Mouse (Mus musculus): ENCODE results near the gene Rad51b. TPM values are rescaled to one million over a fixed set of nuclear protein-coding genes. Genes with fewer than 3 reads are reported as not detected.

The Rad51b gene
- total and polyA plus RNA-seq, 3 experiments, result 1.6 to 45.5 (median 22.0) TPM

- no peaks in the 10 kb centered on the region for H3K27me3 ChIP-seq (ENCODE audit: insufficient read depth, low read length)
- H3K4me1 ChIP-seq (ENCODE audit: insufficient read depth, low read depth, low read length), result no peaks in the 10 kb centered on the region
- ATAC-seq (ENCODE audit: extremely low read depth, insufficient number of reproducible peaks, low FRiP score, poor library complexity, severe bottlenecking), result no peak
- H3K9me3 ChIP-seq (replicated peaks), result no peaks in the 10 kb centered on the region; the same call in 1 of the 2 replicates
- no peak overlapping the region for H3K4me3 ChIP-seq (ENCODE audit: low read depth, low read length)
- no peaks in the 10 kb centered on the region for H3K36me3 ChIP-seq (replicated peaks)
- no peak for DNase-seq (ENCODE audit: low spot score)
- no peak for TF ChIP-seq TAL1 (conservative IDR thresholded peaks at IDR 0.05; ENCODE audit: low read depth, low read length)
These were observed 181.7 kb downstream of the Rad51b start for GRCm38 (mm10) chr12:79478816-79479215.

- Histone ChIP-seq H3K4me3 (ENCODE audit: low read depth, low read length) (no peak overlapping the region), H3K4me1 (ENCODE audit: insufficient read depth, low read depth, low read length) (no peaks in the 10 kb centered on the region), H3K27me3 (ENCODE audit: insufficient read depth, low read length) (no peaks in the 10 kb centered on the region), H3K9me3 (replicated peaks) (no peaks in the 10 kb centered on the region), H3K36me3 (replicated peaks) (peaks cover 11% of the 10 kb centered on the region)
- DNase-seq (ENCODE audit: low spot score), result no peak
- TF ChIP-seq GATA1 (IDR thresholded peaks at IDR 0.05; ENCODE audit: borderline replicate concordance, low read length) (no peak), CTCF (IDR thresholded peaks at IDR 0.05; ENCODE audit: low read depth, low read length) (no peak), TAL1 (conservative IDR thresholded peaks at IDR 0.05; ENCODE audit: low read depth, low read length) (no peak), GATA2 (IDR thresholded peaks at IDR 0.05; ENCODE audit: borderline replicate concordance, low read depth, low read length) (no peak), POLR2AphosphoS5 (IDR thresholded peaks at IDR 0.05; ENCODE audit: insufficient replicate concordance, low read depth, low read length) (no peak)
- ATAC-seq (ENCODE audit: extremely low read depth, insufficient number of reproducible peaks, low FRiP score, poor library complexity, severe bottlenecking), result no peak
These were observed 188.4 kb downstream of the Rad51b start for GRCm38 (mm10) chr12:79485501-79485900.

- no peaks in the 10 kb centered on the region for H3K27me3 ChIP-seq (ENCODE audit: insufficient read depth, low read length)
- no peak for TF ChIP-seq GATA2 (IDR thresholded peaks at IDR 0.05; ENCODE audit: borderline replicate concordance, low read depth, low read length)
- TF ChIP-seq GATA1 (IDR thresholded peaks at IDR 0.05; ENCODE audit: borderline replicate concordance, low read length), result no peak
- TF ChIP-seq TAL1 (conservative IDR thresholded peaks at IDR 0.05; ENCODE audit: low read depth, low read length), result no peak
- no peak for TF ChIP-seq CTCF (IDR thresholded peaks at IDR 0.05; ENCODE audit: low read depth, low read length)
- no peak for TF ChIP-seq POLR2AphosphoS5 (IDR thresholded peaks at IDR 0.05; ENCODE audit: insufficient replicate concordance, low read depth, low read length)
- ATAC-seq (ENCODE audit: extremely low read depth, insufficient number of reproducible peaks, low FRiP score, poor library complexity, severe bottlenecking), result no peak
- peaks cover 18% of the 10 kb centered on the region for H3K36me3 ChIP-seq (replicated peaks)
- H3K9me3 ChIP-seq (replicated peaks), result no peaks in the 10 kb centered on the region
- H3K4me1 ChIP-seq (ENCODE audit: insufficient read depth, low read depth, low read length), result no peaks in the 10 kb centered on the region
- DNase-seq (ENCODE audit: low spot score), result no peak
- H3K4me3 ChIP-seq (ENCODE audit: low read depth, low read length), result no peak overlapping the region
These were observed 191.6 kb downstream of the Rad51b start for GRCm38 (mm10) chr12:79488590-79489242.

GRCm38 (mm10) chr12:79490626-79491025 is 193.5 kb downstream of the Rad51b start:
- peaks cover 21% of the 10 kb centered on the region for H3K36me3 ChIP-seq (replicated peaks)
- ATAC-seq (ENCODE audit: extremely low read depth, insufficient number of reproducible peaks, low FRiP score, poor library complexity, severe bottlenecking), result no peak
- TF ChIP-seq TAL1 (conservative IDR thresholded peaks at IDR 0.05; ENCODE audit: low read depth, low read length) (no peak), GATA1 (IDR thresholded peaks at IDR 0.05; ENCODE audit: borderline replicate concordance, low read length) (no peak), POLR2AphosphoS5 (IDR thresholded peaks at IDR 0.05; ENCODE audit: insufficient replicate concordance, low read depth, low read length) (no peak), GATA2 (IDR thresholded peaks at IDR 0.05; ENCODE audit: borderline replicate concordance, low read depth, low read length) (no peak), CTCF (IDR thresholded peaks at IDR 0.05; ENCODE audit: low read depth, low read length) (no peak)

GRCm38 (mm10) chr12:79492175-79492574 is 195.1 kb downstream of the Rad51b start:
- no peaks in the 10 kb centered on the region for H3K4me1 ChIP-seq (ENCODE audit: insufficient read depth, low read depth, low read length)
- H3K27me3 ChIP-seq (ENCODE audit: insufficient read depth, low read length), result no peaks in the 10 kb centered on the region
- TF ChIP-seq CTCF (IDR thresholded peaks at IDR 0.05; ENCODE audit: low read depth, low read length) (no peak), TAL1 (conservative IDR thresholded peaks at IDR 0.05; ENCODE audit: low read depth, low read length) (no peak), POLR2AphosphoS5 (IDR thresholded peaks at IDR 0.05; ENCODE audit: insufficient replicate concordance, low read depth, low read length) (no peak), GATA2 (IDR thresholded peaks at IDR 0.05; ENCODE audit: borderline replicate concordance, low read depth, low read length) (no peak), GATA1 (IDR thresholded peaks at IDR 0.05; ENCODE audit: borderline replicate concordance, low read length) (no peak)
- H3K4me3 ChIP-seq (ENCODE audit: low read depth, low read length), result no peak overlapping the region
- no peak for DNase-seq (ENCODE audit: low spot score)
- H3K9me3 ChIP-seq (replicated peaks), result no peaks in the 10 kb centered on the region
- ATAC-seq (ENCODE audit: extremely low read depth, insufficient number of reproducible peaks, low FRiP score, poor library complexity, severe bottlenecking), result no peak
- H3K36me3 ChIP-seq (replicated peaks), result peaks cover 19% of the 10 kb centered on the region

More at GRCm38 (mm10) chr12:79490626-79491025, 193.5 kb downstream of the Rad51b start:
- Histone ChIP-seq H3K27me3 (ENCODE audit: insufficient read depth, low read length) (no peaks in the 10 kb centered on the region), H3K4me1 (ENCODE audit: insufficient read depth, low read depth, low read length) (no peaks in the 10 kb centered on the region), H3K4me3 (ENCODE audit: low read depth, low read length) (no peak overlapping the region), H3K9me3 (replicated peaks) (no peaks in the 10 kb centered on the region)
- no peak for DNase-seq (ENCODE audit: low spot score)

- H3K36me3 ChIP-seq (replicated peaks), result peaks cover 19% of the 10 kb centered on the region
- no peak for DNase-seq (ENCODE audit: low spot score)
- no peaks in the 10 kb centered on the region for H3K9me3 ChIP-seq (replicated peaks)
- H3K4me1 ChIP-seq (ENCODE audit: insufficient read depth, low read depth, low read length), result no peaks in the 10 kb centered on the region
- H3K4me3 ChIP-seq (ENCODE audit: low read depth, low read length), result no peak overlapping the region
- ATAC-seq (ENCODE audit: extremely low read depth, insufficient number of reproducible peaks, low FRiP score, poor library complexity, severe bottlenecking), result no peak
- H3K27me3 ChIP-seq (ENCODE audit: insufficient read depth, low read length), result no peaks in the 10 kb centered on the region
- TF ChIP-seq POLR2AphosphoS5 (IDR thresholded peaks at IDR 0.05; ENCODE audit: insufficient replicate concordance, low read depth, low read length), result no peak
- TF ChIP-seq GATA1 (IDR thresholded peaks at IDR 0.05; ENCODE audit: borderline replicate concordance, low read length), result no peak
- no peak for TF ChIP-seq TAL1 (conservative IDR thresholded peaks at IDR 0.05; ENCODE audit: low read depth, low read length)
- TF ChIP-seq GATA2 (IDR thresholded peaks at IDR 0.05; ENCODE audit: borderline replicate concordance, low read depth, low read length), result no peak
- TF ChIP-seq CTCF (IDR thresholded peaks at IDR 0.05; ENCODE audit: low read depth, low read length), result no peak
These were observed 195.5 kb downstream of the Rad51b start for GRCm38 (mm10) chr12:79492613-79493012.
